Mouse (Mus musculus) cerebellum, postnatal 14 days (tissue): Measurements from ENCODE around the gene Gdf2.

Experiments used
- DNase-seq, 2 experiments: peaks; one replicate each; pipeline ENCODE4 v3.0.0; 2021; ENCODE audit warnings: mixed read lengths in 2 of 2

Gene Gdf2

DNA sequence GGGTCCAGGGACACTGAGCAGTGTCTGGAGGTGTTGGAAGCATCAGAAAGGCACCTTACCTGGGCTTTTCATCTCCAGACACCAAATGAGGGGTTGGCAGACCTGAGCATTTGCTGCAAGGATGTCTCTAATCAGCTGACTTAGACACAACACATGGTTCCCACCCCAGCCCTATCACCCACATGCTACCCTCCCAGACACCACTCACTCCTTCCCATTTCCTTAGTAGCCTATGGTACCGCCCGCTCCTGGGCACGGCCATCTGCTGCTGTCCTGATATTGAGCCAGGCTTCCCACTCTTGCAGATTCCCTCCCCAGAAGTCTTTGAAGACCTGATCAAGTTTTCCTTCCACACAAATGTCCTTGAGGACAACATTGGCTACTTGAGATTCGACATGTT is 17.3 kb downstream of the Gdf2 start:
- DNase-seq, result no peak

DNA sequence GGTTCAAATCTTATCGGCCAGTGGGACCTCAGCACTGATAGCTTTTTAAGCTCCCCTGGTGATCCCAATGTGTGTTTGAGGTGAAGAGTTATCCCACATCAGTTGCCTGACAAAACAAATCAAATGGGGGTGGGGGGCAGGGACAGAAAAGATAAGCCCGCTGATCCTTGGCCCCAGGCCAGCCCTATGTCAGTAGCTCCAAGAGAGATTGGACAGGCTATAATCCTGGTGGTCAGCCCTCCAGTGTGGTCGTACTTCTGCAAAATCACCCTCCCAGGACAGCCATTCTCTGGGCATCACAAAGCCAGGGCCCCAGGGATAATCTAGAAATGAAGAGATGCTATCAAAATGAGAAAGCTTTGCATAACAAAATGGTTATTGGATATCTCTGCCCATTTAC is 18.0 kb downstream of the Gdf2 start:
- DNase-seq, result peak in 1 of 2 experiments; percentile 55

GRCm38 (mm10) chr14:33959341-33959740 is 18.5 kb downstream of the Gdf2 start:
- peak; percentile 84 to 85 for DNase-seq

GRCm38 (mm10) chr14:33965675-33966074 is 24.8 kb downstream of the Gdf2 start:
- DNase-seq, result peak in 1 of 2 experiments; percentile 54

GRCm38 (mm10) chr14:33972679-33973078 is 31.8 kb downstream of the Gdf2 start:
- peak; percentile 62 to 63 for DNase-seq

- DNase-seq, result no peak
Observed at GRCm38 (mm10) chr14:33974752-33975151, 33.9 kb downstream of the Gdf2 start.

DNA sequence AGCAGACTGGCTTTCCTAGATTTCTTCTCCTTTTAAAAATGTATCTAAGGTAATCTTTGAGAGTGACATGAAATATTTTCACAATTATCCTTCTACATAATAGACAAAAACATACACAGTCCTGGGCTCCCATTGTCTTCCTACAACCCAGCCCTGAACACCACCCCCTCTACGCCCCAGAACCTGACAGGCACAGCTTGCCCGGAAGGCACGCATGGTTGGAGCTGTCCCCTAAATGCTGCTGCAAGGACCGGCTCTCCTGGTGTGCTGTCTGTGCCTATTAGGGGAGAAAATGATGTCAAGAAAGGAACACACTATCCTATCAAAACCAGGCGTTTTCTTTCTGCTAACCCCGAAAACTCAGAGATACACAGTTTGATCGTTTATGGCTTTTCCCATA is 36.9 kb downstream of the Gdf2 start:
- peak in 1 of 2 experiments; percentile 48 for DNase-seq

- DNase-seq, result peak; percentile 57 to 64
Observed at GRCm38 (mm10) chr14:33978604-33979059, 37.8 kb downstream of the Gdf2 start, which contains the start of gene Zfp488. Zfp488 (minus strand) TSS chr14:33978764.

DNA sequence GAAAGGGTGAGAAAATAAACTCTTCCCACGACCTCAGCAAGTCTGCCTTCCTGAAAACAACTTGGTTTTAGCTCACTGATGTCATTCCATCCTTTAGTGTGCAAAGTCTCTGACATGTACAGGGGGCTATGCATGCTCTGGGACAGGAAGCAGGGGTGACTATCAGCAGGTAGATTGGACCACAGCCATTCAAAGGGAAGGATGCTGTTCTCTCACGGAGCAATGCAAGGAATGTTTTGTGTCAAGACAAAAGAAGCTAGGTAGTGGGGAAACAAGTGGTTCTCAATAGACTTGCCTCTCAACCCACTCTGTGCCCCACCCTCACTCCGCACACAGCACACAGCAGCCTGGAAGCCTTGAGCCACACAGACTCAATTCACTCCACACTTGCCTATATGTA is 48.4 kb downstream of the Gdf2 start:
- DNase-seq, result no peak

GRCm38 (mm10) chr14:33991971-33992370 is 51.1 kb downstream of the Gdf2 start:
- peak; percentile 83 to 89 for DNase-seq

- DNase-seq, result no peak
Observed at GRCm38 (mm10) chr14:33993051-33993450, 52.2 kb downstream of the Gdf2 start.

DNA sequence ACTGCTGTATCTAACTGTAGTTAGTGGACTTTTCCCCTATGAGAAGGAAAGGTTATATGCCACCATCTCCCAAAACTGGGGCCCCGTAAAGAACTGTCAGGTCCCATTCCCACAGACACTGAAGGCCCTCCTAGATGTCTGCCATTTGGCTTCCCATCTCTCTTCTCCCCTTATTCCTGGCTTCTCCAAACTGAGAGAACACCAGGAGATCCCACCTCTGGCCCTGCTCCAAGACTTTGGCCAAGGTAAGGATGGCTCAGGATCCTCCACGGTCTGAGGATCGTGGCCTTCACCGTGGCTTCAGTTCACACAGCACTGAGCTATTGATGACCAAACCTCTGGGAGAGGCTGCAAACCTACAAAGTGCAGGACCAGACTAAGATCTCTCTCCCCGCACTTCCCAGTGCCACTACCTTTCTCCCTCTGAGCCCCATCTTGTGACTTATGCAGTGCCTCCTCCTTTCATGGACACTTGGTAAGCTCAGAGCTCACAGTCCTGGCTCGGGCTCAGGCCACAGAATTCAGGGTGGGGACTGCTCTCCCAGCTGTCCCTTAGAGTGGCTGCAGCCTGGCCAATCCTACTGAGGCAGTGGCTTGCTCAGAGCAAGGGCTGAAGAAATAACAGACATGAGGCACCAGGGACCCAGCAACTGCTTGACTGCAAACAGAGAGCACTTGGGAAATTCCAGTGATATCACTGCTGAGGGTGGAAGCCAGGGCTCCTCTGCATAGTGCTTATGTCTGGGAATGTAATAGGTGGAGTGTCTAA is 52.9 kb downstream of the Gdf2 start:
- no peak for DNase-seq
